Comparison of ENCODE assay signal across 9 mouse cellular contexts in the genomic region with DNA sequence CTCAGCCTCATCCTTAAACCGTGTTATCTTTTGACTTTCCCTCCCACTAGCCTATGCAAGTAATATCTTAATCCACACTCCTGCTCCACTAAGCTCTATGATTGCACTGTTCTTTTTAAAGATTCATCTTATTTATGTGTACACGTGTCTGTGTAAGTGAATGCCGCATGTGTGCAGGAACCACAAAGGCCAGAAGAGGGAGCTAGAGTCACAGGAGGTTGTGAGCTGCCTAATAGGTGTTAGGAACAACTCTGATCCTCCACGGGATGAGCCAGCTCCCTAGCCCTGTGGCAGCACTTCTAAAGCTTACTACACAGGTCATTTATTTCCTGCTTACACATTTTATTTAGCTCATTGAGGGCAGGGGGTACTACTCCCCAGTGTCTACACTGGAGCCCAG. TPM values are rescaled to one million over a fixed set of nuclear protein-coding genes. Genes with fewer than 3 reads are reported as not detected.
A peak's percentile ranks its signal among the peaks of the same experiment; 100 is the strongest.
DNase-seq lines count a peak whose midpoint lies in the region; ATAC-seq lines count a peak whose summit lies in the region.
"Had no signal": no experiment of that assay in that cellular context is flagged by ENCODE, and none has a peak within 500 bp of the region (broad histone marks: within the 10 kb centered on the region; RNA-seq: fewer than 3 reads in every experiment).

No protein-coding gene starts in this region.

- no peaks in the 10 kb centered on the region for H3K36me3 ChIP-seq in forebrain, embryonic 14.5 days (ENCODE audit: control insufficient read depth, insufficient read depth, low read length)
- H3K36me3 ChIP-seq in forebrain, embryonic 12.5 days (replicated peaks) = no peaks in the 10 kb centered on the region

- H3K27me3 ChIP-seq in forebrain, embryonic 14.5 days (replicated peaks; ENCODE audit: control insufficient read depth, insufficient read depth, low read length) = no peaks in the 10 kb centered on the region
- no peaks in the 10 kb centered on the region for H3K27me3 ChIP-seq in forebrain, embryonic 12.5 days
- H3K27me3 ChIP-seq: limb, embryonic 15.5 days had no signal

- no peaks in the 10 kb centered on the region for H3K4me1 ChIP-seq in forebrain, embryonic 14.5 days (ENCODE audit: control insufficient read depth, insufficient read depth, low read length)
- peaks cover 11% of the 10 kb centered on the region for H3K4me1 ChIP-seq in forebrain, embryonic 12.5 days
- H3K4me1 ChIP-seq: limb, embryonic 15.5 days had no signal

- no peak overlapping the region for H3K4me2 ChIP-seq in forebrain, embryonic 14.5 days (ENCODE audit: low read length)
- no peak overlapping the region for H3K4me2 ChIP-seq in forebrain, embryonic 12.5 days
- H3K4me2 ChIP-seq: limb, embryonic 15.5 days had no signal

- peak; percentile 60 for DNase-seq in forebrain, embryonic 14.5 days (ENCODE audit: low spot score)
- peak; percentile 88 for DNase-seq in 416B (ENCODE audit: low read depth)
- DNase-seq in adrenal gland, adult 8-10 months = peak; percentile 17
- DNase-seq in forelimb bud, embryonic 11.5 days (ENCODE audit: low read depth, low spot score) = peak; percentile 53
- DNase-seq in layer of hippocampus, adult 9-11 months = peak; percentile 46

- WGBS in forebrain, embryonic 14.5 days = 47% methylated on average over 4 of the region's 4 CpGs
- 49% methylated on average over 4 of the region's 4 CpGs for WGBS in forebrain, embryonic 12.5 days

- H3K27ac ChIP-seq in forebrain, embryonic 14.5 days (ENCODE audit: low read depth, low read length) = no peak overlapping the region
- no peak overlapping the region for H3K27ac ChIP-seq in forebrain, embryonic 12.5 days
- H3K27ac ChIP-seq: limb, embryonic 15.5 days had no signal

- no peak overlapping the region for H3K9ac ChIP-seq in forebrain, embryonic 14.5 days (ENCODE audit: low read length)
- no peak overlapping the region for H3K9ac ChIP-seq in forebrain, embryonic 12.5 days
- H3K9ac ChIP-seq: limb, embryonic 15.5 days had no signal

- H3K4me3 ChIP-seq in forebrain, embryonic 14.5 days (ENCODE audit: low read depth, low read length) = no peak overlapping the region
- no peak overlapping the region for H3K4me3 ChIP-seq in forebrain, embryonic 12.5 days (replicated peaks)
- H3K4me3 ChIP-seq: limb, embryonic 15.5 days had no signal

- ATAC-seq in forebrain, embryonic 14.5 days = no peak
- no peak for ATAC-seq in forebrain, embryonic 12.5 days (ENCODE audit: low FRiP score)
- peak; percentile 77 for ATAC-seq in monocyte, adult 5-6 weeks (replicated peaks; ENCODE audit: insufficient number of reproducible peaks, low FRiP score, low TSS enrichment, poor library complexity, severe bottlenecking)
- no peak for ATAC-seq in inflammation-experienced regulatory T-cells, adult 6 months

- H3K9me3 ChIP-seq in forebrain, embryonic 14.5 days (replicated peaks; ENCODE audit: control insufficient read depth, low read length) = no peaks in the 10 kb centered on the region
- H3K9me3 ChIP-seq in forebrain, embryonic 12.5 days = no peaks in the 10 kb centered on the region
- H3K9me3 ChIP-seq: limb, embryonic 15.5 days had no signal

RNA-seq across cellular contexts. Expression of gene Lig3, which starts 38.4 kb away (rescaled TPM):
- 32.4 and 36.2 TPM in 2 replicates for polyA plus RNA-seq in forebrain, embryonic 14.5 days (2014; fragmentation: Nextera tagmentation; extraction: Ambion mirVana)
- polyA plus RNA-seq in forebrain, embryonic 12.5 days (2016; fragmentation: Nextera tagmentation; extraction: Ambion mirVana) = 53.6 and 57.8 TPM in 2 replicates
- 10 to 100 TPM; 22.5 to 34.6 (median 23.4) TPM for total RNA-seq in adrenal gland, adult 8-10 months (2022)
- total RNA-seq in monocyte, adult 5-6 weeks (2017) = 18.8 to 33.3 TPM (median 29.5 TPM) in 3 replicates
- polyA plus RNA-seq in inflammation-experienced regulatory T-cells, adult 6 months (2017; shearing (Covaris generic)) = 10 to 100 TPM; 14.6 to 22.5 (median 21.1) TPM

RNA-seq across cellular contexts. Expression of gene Rffl, which starts 51.7 kb away (rescaled TPM):
- 8.4 and 9.8 TPM in 2 replicates for polyA plus RNA-seq in forebrain, embryonic 14.5 days (2014; fragmentation: Nextera tagmentation; extraction: Ambion mirVana)
- polyA plus RNA-seq in forebrain, embryonic 12.5 days (2016; fragmentation: Nextera tagmentation; extraction: Ambion mirVana) = 16.6 and 19.1 TPM in 2 replicates
- total RNA-seq in adrenal gland, adult 8-10 months (2022) = 10 to 100 TPM in 2 of 4 experiments, 1 to 10 TPM in 2; 9.0 to 12.4 (median 10.5) TPM
- 13.3 to 17.8 TPM (median 16.3 TPM) in 3 replicates for total RNA-seq in monocyte, adult 5-6 weeks (2017)
- 10 to 100 TPM in 1 of 3 experiments, 1 to 10 TPM in 2; 6.0 to 10.1 (median 9.1) TPM for polyA plus RNA-seq in inflammation-experienced regulatory T-cells, adult 6 months (2017; shearing (Covaris generic))

RNA-seq across cellular contexts. Expression of gene Zfp830, which starts 55.2 kb away (rescaled TPM):
- polyA plus RNA-seq in forebrain, embryonic 14.5 days (2014; fragmentation: Nextera tagmentation; extraction: Ambion mirVana) = 34.5 and 38.3 TPM in 2 replicates
- polyA plus RNA-seq in forebrain, embryonic 12.5 days (2016; fragmentation: Nextera tagmentation; extraction: Ambion mirVana) = 37.8 and 38.5 TPM in 2 replicates
- total RNA-seq in adrenal gland, adult 8-10 months (2022) = 10 to 100 TPM; 15.0 to 21.3 (median 16.7) TPM
- total RNA-seq in monocyte, adult 5-6 weeks (2017) = 57.6 to 66.5 TPM (median 64.7 TPM) in 3 replicates
- polyA plus RNA-seq in inflammation-experienced regulatory T-cells, adult 6 months (2017; shearing (Covaris generic)) = 10 to 100 TPM; 28.4 to 41.9 (median 31.8) TPM

RNA-seq across cellular contexts. Expression of gene Cct6b, which starts 55.2 kb away (rescaled TPM):
- polyA plus RNA-seq in forebrain, embryonic 14.5 days (2014; fragmentation: Nextera tagmentation; extraction: Ambion mirVana) = 0.22 and 0.27 TPM in 2 replicates
- polyA plus RNA-seq in forebrain, embryonic 12.5 days (2016; fragmentation: Nextera tagmentation; extraction: Ambion mirVana) = 0.38 and 0.42 TPM in 2 replicates
- 1 to 10 TPM in 3 of 4 experiments, under 1 TPM in 1; 0.87 to 2.0 (median 1.3) TPM for total RNA-seq in adrenal gland, adult 8-10 months (2022)
- 0.29 to 0.64 TPM in 2 of 3 replicates, not detected in the other for total RNA-seq in monocyte, adult 5-6 weeks (2017)
- under 1 TPM in 2 of 3 experiments, not detected in 1; 0.32 to 0.42 TPM for polyA plus RNA-seq in inflammation-experienced regulatory T-cells, adult 6 months (2017; shearing (Covaris generic))

Comparison
In these comparisons a context has a peak if more than half of its experiments do, and no peak if none do; other contexts are left out.
1. DNase-seq: peak in every context shown above with its lines; median percentile 88 in 416B; 60 in forebrain, embryonic 14.5 days; 53 in forelimb bud, embryonic 11.5 days; 46 in layer of hippocampus, adult 9-11 months; 17 in adrenal gland, adult 8-10 months.